Mouse (Mus musculus) liver, adult 2 months (tissue): ENCODE measurements around the gene Rrp7a.

Experiments
- CTCF ChIP-seq: fragments of 200-500 bp; IDR thresholded peaks from 2 replicates; pipeline ENCODE4 v1.5.1; 2011; ENCODE audit warnings: low read depth, low read length, control low read depth
- POLR2A ChIP-seq: fragments of 200-500 bp; IDR thresholded peaks from 2 replicates; pipeline ENCODE4 v1.6.1; 2011; ENCODE audit warnings: low read length, control low read depth; ENCODE audit not compliant: insufficient read depth; ENCODE audit errors: extremely low read depth

- no peak for TF ChIP-seq CTCF
- no peak for TF ChIP-seq POLR2A
Measured at GRCm38 (mm10) chr15:83111290-83111689, 11.3 kb downstream of the Rrp7a start.
